Mouse (Mus musculus) heart, postnatal 14 days (tissue): Measurements from ENCODE around the gene Notch4. TPM values are rescaled to one million over a fixed set of nuclear protein-coding genes. Genes with fewer than 3 reads are reported as not detected.
"Not testable (repeated sequence)": the region's sequence is repeated elsewhere in the genome, so short reads cannot be mapped to it uniquely, and the experiment has no call there.

Source experiments
- DNase-seq, 2 experiments: peaks; one replicate each; pipeline ENCODE4 v3.0.0; 2021 to 2022
- intact Hi-C: fragments of 180-260 bp; cut with DNase I; formaldehyde crosslinking; loops from one replicate; pipeline ENCODE4 v1.15.1; 2025
- long read RNA-seq, 2 experiments: library from polyadenylated mRNA; stranded (forward); transcript quantifications; one replicate each; pipeline ENCODE4 v2.0.0; 2021
- total RNA-seq, 2 experiments: library from RNA; stranded (reverse); gene quantifications; 2 replicates each; pipeline ENCODE4 v1.2.3; 2021

Gene Notch4
- total RNA-seq: 10 to 100 TPM; 47.9 to 52.6 TPM
- long read RNA-seq, experiment 1, full-length matches to known transcripts: 5 of 39 reads
- long read RNA-seq, experiment 1, partial matches to known transcripts: 19 of 39 reads
- long read RNA-seq, experiment 1, other reads (novel, unspliced or antisense): 15 of 39 reads
- long read RNA-seq, experiment 2, full-length matches to known transcripts: 5 of 36 reads
- long read RNA-seq, experiment 2, partial matches to known transcripts: 25 of 36 reads
- long read RNA-seq, experiment 2, other reads (novel, unspliced or antisense): 6 of 36 reads

DNA sequence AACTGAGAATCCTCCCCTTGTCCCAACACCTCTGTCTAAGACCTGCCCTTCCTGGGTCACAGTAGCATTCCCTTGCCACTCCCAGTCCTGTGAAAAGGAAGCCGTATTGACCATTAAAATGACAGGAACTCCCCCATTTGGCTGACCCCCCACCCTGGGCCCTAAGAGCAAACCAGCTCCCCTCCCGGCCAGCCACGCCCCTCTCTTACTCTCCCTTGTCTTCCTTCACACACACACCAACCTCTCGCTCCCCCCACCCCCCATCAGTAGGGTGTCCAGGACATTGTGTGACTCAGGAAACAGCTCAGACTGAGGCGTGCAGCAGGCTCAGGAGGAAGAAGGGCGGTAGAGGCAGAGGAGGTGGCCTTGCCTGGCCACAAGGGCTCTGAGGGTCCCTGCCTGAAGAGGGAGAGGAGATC, at the start of gene Notch4:
Notch4 (plus strand) TSS at position 266 of the 419 bp plus-strand sequence.
- intact Hi-C loops: no loop called here
- peak; percentile 55 to 69 for DNase-seq

DNA sequence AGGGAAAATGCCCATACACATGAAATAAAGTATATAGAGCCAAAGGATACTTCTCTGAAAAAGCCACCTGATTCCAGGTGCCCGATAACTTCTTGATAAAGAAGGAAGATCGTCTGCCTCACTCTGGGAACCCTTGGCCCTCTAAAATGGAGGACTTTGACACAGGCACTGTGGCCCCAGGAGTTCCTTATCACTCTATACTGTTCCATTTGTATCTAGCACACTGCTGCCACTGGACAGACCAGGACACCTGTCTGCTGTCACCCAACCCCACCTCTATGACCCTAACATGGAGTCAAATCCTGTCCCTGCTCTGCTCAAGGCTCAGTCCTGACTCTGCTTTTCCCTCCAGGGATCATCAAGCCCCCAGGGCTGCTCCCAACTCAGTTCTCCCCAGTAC, 47.6 kb upstream of the Notch4 start:
- intact Hi-C loops: no loop called here
- DNase-seq: no peak

DNA sequence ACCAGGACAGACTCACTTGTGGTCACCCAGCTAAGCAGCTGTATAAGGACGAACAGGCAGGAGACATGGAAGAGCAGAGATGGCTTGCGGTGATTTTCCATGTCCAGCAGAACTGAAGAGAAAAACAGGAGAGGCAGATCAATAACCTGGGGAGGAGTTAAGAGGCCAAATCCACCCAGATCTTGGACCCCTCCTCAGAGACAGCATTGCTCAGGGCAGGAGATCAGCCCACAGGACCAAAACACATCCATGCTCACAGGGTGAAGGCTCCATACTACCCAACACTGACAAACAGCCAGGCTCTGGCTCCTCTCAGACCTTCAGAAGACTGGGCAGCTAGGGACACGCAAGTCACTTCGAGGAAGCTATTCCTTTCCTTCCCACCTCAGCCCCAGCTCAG, 46.8 kb upstream of the Notch4 start, which contains the start of gene Btnl6:
Btnl6 (minus strand) TSS at position 101 of the 400 bp plus-strand sequence.
- DNase-seq: no peak
- intact Hi-C loops: no loop called here

DNA sequence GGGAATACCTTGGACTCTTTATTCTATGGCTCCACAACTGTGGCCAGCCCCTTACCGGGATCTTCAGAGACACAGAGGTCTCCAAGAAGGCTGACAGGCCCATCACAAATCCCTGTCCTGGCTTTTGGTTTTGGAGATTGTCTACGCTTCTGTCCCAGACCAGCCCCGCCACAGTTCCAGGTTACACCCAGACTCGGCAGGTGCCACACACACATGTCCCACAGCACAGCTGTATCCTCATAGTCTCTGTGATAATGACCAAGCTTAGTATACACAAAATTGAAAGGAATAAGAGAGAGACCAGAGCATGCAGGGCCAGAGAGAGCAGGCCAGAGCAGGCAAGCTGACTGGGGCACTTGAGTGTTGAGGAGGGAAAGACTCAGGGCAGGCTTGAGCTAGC, 46.3 kb upstream of the Notch4 start:
- no peak for DNase-seq
- intact Hi-C loops: no loop called here

DNA sequence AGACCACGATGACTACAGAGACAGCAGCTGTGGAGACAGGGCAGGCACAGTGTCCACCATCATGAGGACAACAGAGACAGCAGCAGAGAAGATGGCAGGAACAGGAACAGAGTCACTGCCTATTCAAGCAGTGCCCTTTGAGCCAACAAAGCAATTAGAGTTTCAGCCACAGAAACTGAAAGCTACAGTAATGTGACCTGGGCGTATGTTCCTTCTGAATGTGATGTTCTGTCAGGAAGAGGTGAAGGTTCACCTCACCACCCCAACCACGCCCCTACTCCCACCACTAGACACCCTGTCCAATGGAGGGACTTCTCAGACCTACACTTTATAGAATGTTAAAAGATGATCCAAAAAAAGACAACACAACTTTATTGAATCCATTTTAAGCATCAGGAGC, 45.5 kb upstream of the Notch4 start:
- intact Hi-C loops, DNase-seq: not testable (repeated sequence)

DNA sequence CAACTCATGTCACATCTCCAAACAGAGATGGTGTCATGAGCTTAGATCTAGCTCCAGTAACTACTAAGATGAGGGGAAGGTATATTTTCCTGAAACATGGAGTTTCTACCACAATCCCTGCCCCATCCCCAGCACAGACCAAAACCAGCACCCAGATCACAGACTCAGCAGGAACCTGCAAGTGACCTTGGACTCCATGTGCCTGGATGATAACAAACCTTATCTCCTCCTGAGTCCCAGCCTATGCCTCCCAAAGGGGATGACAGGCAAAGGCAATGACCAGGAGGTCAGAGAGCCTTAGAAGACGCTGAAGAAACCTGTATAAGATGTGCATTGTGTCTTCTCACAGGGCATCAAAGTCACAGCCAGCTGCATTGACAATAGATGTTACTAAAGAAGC, 45.1 kb upstream of the Notch4 start:
- intact Hi-C loops: no loop called here
- no peak for DNase-seq

DNA sequence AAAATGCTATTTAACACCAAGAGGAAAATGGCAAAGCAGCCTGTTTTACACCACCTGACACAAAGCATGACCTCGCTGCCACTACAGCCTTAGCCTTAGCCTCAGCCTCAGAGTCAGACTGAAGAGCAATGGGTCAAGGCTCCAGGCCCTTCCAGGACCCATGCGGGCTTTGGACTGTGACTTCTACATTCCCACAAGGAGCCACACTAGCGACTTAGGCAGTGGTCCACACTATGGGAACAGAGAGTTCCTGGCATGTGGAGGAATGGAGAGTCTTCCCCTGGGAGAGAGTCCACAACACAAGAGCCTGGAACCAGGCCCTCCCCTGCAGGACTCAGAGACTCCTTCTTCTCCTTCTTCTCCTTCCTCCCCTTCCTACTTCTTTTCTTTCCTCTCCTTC, 31.4 kb upstream of the Notch4 start:
- no peak for DNase-seq
- intact Hi-C loops: no loop called here

DNA sequence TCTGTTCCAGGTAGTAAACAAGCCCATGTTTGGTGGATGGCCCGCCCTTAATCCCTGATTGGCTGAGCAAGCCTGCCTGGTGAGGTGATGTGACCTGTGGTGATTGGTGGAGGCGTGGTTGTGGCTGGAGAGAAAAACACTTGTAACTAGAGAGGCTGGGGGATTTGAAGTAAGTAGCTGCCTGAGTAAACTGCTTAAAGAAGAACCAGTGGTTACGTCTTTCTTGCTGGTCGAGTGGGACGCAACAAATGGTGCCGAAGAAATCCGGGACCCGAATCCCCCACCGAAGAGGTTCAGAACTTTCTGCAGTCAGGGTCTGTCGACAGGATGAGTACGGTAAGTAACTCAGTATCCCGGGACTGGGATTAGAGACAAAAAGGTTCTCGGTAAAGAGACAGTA, 20.5 kb upstream of the Notch4 start:
- intact Hi-C loops, DNase-seq: not testable (repeated sequence)

DNA sequence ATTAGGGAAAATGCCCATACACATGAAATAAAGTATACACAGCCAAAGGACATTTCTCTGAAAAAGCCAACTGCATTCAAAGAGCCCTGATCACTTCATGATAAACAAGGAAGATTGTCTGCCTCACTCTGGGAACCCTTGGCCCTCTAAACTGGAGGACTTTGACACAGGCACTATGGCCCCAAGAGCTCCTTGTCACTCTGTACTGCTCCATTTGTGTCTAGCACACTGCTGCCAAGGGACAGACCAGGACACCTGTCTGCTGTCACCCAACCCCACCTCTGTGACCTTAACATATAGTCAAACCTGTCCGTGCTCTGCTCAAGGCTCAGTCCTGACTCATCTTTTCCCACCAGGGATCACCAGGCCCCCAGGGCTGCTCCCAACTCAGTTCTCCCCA, 17.3 kb upstream of the Notch4 start:
- intact Hi-C loops: no loop called here
- no peak for DNase-seq

DNA sequence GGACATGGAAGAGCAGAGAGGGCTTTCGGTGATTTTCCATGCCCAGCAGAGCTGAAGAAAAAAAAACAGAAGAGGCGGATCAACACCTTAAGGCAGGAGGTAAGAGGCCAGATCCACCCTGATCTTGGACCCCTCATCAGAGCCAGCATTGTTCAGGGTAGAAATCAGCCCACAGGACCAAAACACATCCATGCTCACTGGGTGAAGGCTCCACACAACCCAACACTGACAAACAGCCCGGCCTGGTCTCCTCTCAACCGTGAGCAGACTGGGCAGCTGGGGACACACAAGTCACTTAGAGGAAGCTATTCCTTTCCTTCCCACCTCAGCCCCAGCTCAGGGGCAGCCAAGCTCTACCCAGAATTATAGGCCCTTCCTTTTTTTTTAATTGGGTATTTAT, 16.5 kb upstream of the Notch4 start:
- intact Hi-C loops: no loop called here
- DNase-seq: no peak

DNA sequence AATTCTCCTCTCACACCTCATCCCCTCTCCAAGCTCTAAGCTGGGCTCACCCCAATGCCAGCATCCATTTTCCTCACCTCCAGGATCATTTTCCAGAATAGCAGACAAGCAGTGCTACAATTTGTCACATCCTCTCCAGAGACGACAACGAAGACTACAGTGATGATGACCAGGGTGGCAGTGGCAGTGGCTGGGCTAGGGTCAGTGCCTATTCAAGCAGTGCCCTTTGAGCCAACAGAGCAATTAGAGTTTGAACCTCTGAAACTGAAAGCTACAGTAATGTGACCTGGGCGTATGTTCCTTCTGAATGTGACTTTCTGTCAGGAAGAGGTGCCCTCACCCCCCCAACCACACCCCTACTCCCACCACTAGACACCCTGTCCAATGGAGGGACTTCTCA, 14.9 kb upstream of the Notch4 start:
- DNase-seq: no peak
- intact Hi-C loops: no loop called here

DNA sequence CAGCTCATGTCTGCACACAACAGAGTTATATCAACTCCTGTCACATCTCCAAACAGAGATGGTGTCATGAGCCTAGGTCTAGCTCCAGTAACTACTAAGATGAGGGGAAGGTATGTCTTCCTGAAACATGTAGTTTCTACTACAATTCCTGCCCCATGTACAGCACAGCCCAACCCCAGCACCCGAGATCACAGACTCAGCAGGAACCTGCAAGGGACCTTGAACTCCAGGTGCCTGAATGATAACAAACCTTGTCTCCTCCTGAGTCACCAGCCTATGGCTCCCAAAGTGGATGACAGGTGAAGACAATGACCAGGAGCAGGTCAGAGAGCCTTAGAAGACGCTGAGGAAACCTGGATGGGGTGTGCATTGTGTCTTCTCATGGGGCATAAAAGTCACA, 14.2 kb upstream of the Notch4 start:
- intact Hi-C loops: no loop called here
- DNase-seq: no peak

DNA sequence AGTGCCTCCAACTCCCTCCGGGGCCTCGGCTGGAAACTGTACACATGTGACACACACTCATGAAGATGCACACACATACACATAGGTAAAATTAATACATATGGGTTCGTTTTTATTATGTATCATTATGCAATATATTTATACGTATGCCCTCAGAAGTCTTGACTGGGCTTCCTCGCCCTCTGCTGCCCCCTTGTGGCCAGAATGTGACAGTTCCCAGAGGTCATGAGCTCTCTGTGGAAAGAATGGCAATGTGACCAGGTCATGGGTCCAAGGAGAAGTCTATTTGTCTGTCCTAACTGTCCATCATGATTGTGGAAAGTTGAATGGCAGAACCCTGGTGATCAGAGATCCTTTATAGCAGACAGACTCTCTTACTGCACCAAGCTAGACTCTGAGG, 8.6 kb upstream of the Notch4 start:
- peak; percentile 84 to 89 for DNase-seq

DNA sequence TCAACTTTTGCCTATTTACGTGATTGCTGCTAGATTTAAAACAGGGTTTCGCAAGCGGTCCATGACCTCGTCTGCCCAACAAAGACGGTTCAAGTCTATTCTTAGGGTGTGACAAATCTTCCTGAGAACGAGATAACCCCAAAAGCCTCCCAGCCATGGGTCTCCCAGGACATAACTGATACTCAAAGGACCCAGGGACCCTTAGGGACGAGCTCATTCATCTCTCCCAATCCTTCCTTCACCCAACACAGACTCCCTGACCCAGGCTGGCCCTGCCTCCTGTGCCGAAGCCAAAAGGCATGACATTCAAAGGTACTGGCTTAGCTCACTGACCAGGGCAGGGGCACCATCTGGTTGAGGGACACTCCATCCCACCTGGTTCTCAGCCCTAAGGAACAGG, 7.7 kb upstream of the Notch4 start:
- no peak for DNase-seq
- intact Hi-C loops: no loop called here

More for the DNA sequence above, 8.6 kb upstream of the Notch4 start:
- intact Hi-C loops: loop anchor here (1.0 kb wide), 1 partner anchor 116 kb away; no protein-coding TSS in a partner anchor

DNA sequence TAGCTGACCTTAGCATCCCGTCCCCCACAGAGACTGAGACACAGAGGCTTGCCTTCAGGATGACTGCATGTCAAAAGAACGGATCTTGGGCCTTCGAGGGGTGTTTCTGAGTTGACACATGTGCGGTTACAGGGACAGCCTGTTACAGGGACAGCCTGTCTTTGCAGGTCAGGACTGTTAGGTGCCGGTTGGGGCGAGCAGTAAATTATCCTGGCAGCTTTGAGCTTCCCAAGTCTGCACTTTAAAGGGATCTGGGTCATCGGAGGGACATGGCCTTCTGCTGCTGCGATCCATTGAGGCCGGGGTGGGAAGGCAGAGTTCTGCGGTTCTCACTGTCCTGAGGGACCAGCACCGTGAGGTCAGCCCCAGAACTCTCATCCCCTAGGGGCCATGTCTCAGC, 6.7 kb upstream of the Notch4 start:
- no peak for DNase-seq
- intact Hi-C loops: no loop called here

DNA sequence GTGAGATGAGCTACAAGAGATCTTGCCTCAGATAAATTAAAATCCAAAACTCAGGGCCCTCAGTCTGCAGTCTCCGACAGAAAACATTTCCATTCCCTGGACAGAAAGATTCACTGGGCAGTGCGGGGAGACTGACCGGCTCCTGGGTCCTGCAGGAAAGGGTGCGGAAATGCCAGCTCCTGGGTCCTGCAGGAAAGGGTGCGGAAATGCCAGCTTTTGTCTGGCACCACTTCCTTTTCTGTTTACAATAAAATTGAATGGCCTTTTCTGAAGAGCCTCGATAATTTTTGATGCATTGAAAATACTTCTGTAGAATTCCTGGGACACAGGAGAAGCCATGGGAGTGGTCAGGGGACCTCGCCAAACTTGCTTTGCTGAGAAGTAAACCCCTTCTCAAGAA, 5.0 kb upstream of the Notch4 start:
- no peak for DNase-seq
- intact Hi-C loops: no loop called here

DNA sequence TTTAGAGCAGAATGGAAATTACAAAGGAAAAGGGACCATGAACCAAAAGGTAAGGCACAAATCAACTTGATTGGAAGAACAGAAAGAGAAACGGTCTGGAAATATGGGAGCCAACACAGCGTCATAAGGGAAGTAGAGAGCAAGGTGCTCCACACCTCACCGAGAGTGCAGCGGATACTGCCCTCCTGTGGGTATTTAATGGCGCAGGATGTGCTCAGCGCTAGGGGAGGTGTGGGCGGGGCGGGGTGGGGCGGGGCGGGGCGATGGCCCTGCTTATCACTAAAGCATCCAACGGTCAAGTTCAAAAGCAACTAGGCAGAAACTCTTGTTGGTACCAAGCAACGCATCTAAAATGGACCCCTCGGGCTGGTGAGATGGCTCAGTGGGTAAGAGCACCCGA, 4.2 kb upstream of the Notch4 start:
- no peak for DNase-seq
- intact Hi-C loops: no loop called here

DNA sequence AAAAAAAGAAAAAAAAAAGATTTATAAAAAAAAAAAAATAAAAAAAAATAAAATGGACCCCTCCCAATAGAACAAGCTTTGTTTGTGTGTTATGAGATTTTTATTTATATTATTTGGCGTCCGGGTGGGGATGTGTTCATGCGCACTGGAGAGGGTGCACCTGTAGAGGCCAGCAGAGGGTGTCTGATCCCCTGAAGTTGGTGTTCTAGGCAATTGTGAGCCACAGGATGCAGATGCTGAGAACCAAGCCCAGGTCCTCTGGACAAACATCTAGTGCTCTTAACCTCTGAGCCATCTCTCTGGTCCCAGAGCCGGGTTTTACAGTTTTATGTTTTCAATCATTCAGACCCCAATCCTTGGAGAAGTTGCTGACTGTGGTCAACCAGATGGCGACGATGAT, 3.6 kb upstream of the Notch4 start:
- no peak for DNase-seq
- intact Hi-C loops: no loop called here

DNA sequence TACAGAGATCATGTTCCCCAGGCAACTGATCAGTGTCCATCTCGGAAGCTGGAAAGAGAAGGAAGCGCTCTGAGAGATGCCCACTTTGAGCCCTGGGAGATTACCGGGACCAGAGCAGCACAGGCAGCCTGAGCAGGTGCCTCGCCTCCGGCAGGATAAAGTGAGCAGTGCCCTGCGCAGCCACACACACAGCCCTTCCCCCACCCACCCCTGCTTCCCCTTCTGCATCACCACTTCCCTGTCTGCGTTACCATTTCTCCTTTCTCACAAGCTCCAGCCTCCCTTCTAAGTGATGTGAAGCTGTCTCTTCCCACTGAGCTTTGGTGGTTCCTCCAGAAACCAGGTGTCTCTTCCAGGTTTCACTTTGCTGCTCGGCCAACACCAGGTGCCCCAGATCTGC, 2.9 kb upstream of the Notch4 start:
- intact Hi-C loops: no loop called here
- no peak for DNase-seq

DNA sequence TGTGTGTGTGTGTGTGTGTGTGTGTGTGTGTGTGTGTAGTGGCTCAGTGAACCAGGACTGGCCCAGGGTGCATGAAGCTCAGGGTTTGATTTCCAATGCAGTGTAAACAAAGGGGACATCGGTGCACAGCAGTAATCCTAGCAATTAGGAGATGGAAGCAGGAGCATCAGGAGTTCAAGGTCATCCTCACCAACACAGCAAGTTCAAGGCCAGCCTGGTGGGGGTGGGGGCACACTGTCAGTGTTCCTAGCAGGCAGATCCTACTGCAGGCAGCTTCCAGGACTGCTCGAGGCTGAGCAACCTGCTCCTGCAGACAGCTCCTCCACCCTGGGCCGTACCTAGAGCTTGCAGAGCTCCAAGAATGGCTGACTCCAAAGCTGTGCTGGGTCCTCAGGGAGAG, 1.5 kb upstream of the Notch4 start:
- intact Hi-C loops: no loop called here
- DNase-seq: no peak

DNA sequence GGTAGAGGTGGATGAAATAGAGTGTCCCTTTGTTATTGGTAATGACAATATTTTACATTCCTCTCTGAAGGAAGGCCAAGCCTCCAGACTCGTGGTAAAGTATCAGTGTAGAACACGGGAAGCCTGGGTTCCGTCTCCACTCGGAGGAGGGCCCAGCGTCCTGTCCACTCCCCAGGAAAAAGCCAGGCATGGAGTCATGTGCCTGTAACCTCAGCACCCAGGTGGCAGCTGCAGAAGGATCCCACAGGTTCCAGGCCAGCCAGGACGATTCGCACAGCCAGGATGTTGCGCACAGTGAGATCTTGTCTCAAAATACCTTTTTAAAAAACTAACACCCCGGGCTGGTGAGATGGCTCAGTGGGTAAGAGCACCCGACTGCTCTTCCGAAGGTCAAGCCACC, 714 bp upstream of the Notch4 start:
- intact Hi-C loops: no loop called here
- DNase-seq: no peak

DNA sequence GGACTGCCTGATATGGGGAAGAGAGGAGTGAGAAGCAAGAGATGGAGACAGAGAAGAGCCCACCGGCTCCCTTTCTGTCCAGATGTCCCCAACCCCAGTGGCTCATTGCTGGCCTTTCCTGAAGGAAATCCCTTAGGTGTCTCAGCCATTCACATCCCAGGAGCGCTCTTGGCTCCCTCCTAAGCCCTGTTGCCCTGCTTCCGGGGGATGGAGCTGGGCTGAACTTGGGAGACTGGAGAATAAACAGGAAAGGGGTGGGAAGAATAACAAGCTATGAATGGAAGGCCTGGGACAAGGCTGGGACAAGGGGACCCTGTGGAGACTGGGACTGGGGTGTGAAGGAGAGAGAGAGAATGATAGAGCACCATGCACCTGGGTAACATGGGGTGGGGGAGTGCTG, 728 bp downstream of the Notch4 start:
- peak; percentile 45 to 62 for DNase-seq
- intact Hi-C loops: no loop called here

DNA sequence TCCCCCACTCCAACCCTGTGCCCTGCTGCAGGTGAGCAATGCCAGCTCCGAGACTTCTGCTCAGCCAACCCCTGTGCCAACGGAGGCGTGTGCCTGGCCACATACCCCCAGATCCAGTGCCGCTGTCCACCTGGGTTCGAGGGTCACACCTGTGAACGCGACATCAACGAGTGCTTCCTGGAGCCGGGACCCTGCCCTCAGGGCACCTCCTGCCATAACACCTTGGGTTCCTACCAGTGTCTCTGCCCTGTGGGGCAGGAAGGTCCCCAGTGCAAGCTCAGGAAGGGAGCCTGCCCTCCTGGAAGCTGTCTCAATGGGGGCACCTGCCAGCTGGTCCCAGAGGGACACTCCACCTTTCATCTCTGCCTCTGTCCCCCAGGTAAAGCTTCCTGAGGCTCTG, 3.2 kb downstream of the Notch4 start:
- intact Hi-C loops: no loop called here
- DNase-seq: no peak
